Mouse (Mus musculus) MEL (cell line): ENCODE results near the gene Mfng.

ENCODE experiments used
- BHLHE40 ChIP-seq: IDR thresholded peaks from 2 replicates; pipeline ENCODE4 v1.6.1; 2012; ENCODE audit warnings: low read depth, mild to moderate bottlenecking, inconsistent platforms, low read length, improper control_type of control experiment, borderline replicate concordance
- CTCF ChIP-seq, 3 experiments: IDR thresholded peaks in 2 of 3; conservative IDR thresholded peaks in 1 of 3; 2 replicates each; pipeline ENCODE4 v1.5.1; 2011 to 2012; ENCODE audit warnings: low read length in 3 of 3, low read depth in 2 of 3, mild to moderate bottlenecking in 2 of 3, improper control_type of control experiment in 1 of 3, inconsistent platforms in 1 of 3, mixed read lengths in 1 of 3, moderate library complexity in 1 of 3; ENCODE audit not compliant: control insufficient read depth in 1 of 3, insufficient read depth in 1 of 3, poor library complexity in 1 of 3, severe bottlenecking in 1 of 3
- EP300 ChIP-seq, 2 experiments: IDR thresholded peaks; 2 replicates each; pipeline ENCODE4 v1.6.1; 2011; ENCODE audit warnings: improper control_type of control experiment in 2 of 2, low read length in 2 of 2, low read depth in 1 of 2, mild to moderate bottlenecking in 1 of 2
- GABPA ChIP-seq: IDR thresholded peaks from 2 replicates; pipeline ENCODE4 v1.6.1; 2012; ENCODE audit warnings: low read depth, mild to moderate bottlenecking, inconsistent platforms, low read length, improper control_type of control experiment, moderate library complexity
- JUND ChIP-seq: IDR thresholded peaks from 2 replicates; pipeline ENCODE4 v1.6.1; 2011; ENCODE audit warnings: low read depth, mild to moderate bottlenecking, improper control_type of control experiment, low read length
- MAX ChIP-seq: IDR thresholded peaks from 2 replicates; pipeline ENCODE4 v1.6.1; 2011; ENCODE audit warnings: low read length, improper control_type of control experiment
- POLR2A ChIP-seq, 2 experiments: IDR thresholded peaks; 2 replicates each; pipeline ENCODE4 v1.6.1; 2011 to 2012; ENCODE audit warnings: low read length in 2 of 2, mild to moderate bottlenecking in 2 of 2, control low read depth in 1 of 2, improper control_type of control experiment in 1 of 2, low read depth in 1 of 2, moderate library complexity in 1 of 2; ENCODE audit not compliant: control insufficient read depth in 1 of 2, insufficient read depth in 1 of 2, poor library complexity in 1 of 2
- TCF12 ChIP-seq: IDR thresholded peaks from 2 replicates; pipeline ENCODE4 v1.6.1; 2014; ENCODE audit warnings: low read depth, mild to moderate bottlenecking, inconsistent platforms, low read length, improper control_type of control experiment, moderate library complexity
- ZC3H11A ChIP-seq: IDR thresholded peaks from 2 replicates; pipeline ENCODE4 v1.6.1; 2012; ENCODE audit warnings: low read depth, mild to moderate bottlenecking, inconsistent platforms, low read length, improper control_type of control experiment

DNA sequence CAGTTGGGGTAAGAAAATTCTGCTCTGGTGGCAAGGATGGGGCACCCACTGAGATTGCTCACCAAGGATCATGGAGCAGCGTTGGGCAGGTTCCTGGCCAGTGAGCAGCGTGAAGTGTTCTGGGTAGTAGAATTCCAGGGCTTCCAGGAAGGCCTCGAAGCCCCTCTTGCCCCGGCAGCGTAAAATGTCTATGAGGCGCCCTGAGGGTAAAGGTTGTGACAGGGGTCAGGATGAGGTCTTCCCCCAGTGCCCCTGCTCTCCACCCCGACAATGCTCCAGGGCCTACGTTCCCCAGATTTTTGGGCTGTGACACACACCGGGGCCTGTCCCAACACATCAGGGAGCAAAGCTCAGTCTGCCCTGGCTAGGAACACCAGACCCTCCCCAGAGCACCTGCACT lies 28.3 kb upstream of the Mfng start:
- no peak for TF ChIP-seq POLR2A (IDR thresholded peaks at IDR 0.05; ENCODE audit: control insufficient read depth in 1 of 2, insufficient read depth in 1 of 2, low read depth in 1 of 2, low read length in 2 of 2, poor library complexity in 1 of 2)
- TF ChIP-seq ZC3H11A, result no peak
- TF ChIP-seq MAX, result no peak
- no peak for TF ChIP-seq CTCF (IDR thresholded peaks at IDR 0.05 in 2 of 3, conservative IDR thresholded peaks at IDR 0.05 in 1 of 3; ENCODE audit: control insufficient read depth in 1 of 3, insufficient read depth in 1 of 3, low read depth in 2 of 3, low read length in 3 of 3, poor library complexity in 1 of 3, severe bottlenecking in 1 of 3)
- TF ChIP-seq GABPA, result no peak
- no peak for TF ChIP-seq EP300 (IDR thresholded peaks at IDR 0.05; ENCODE audit: low read depth in 1 of 2, low read length in 2 of 2)
- TF ChIP-seq BHLHE40, result no peak
- no peak for TF ChIP-seq JUND
- TF ChIP-seq TCF12, result no peak
